Mouse (Mus musculus) thymus, postnatal 36 days (tissue): ENCODE measurements around the gene A430078G23Rik.
"Not testable (repeated sequence)": the region's sequence is repeated elsewhere in the genome, so short reads cannot be mapped to it uniquely, and the experiment has no call there.

Experiments
- DNase-seq, 2 experiments: peaks; one replicate each; pipeline ENCODE4 v3.0.0; 2022; ENCODE audit warnings: mixed read lengths in 2 of 2

A430078G23Rik gene

DNA sequence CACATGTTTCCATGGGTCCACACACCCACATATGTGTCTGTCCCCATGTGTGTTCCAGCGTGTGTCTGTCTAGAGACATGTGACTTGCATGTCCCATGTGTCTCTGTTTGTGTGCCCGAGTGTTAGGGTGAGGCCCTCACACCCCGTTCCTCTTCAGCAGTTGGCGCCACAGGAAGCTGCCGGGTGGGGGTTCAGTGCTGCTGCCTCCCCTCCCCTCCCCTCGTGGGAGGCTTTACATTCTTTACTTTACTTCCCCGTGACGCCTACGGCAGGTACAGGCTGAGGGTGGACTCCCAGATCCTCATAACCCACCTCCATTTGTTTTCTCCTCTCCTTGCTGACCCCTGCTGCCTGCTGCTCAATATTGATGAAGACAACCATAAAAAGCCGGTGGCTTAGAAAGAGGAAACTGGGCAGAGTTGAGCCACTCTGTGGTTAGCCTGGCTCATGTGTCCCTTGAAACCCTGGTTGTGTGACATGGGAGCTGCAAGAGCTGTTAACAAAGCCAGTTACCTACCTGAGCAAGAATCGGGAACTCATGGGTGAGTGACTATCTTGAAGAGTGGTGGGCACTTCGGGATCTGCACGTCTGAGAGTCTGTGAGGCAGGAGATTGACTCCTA, at the start of gene A430078G23Rik:
A430078G23Rik (plus strand) TSS at position 227 of the 622 bp plus-strand sequence.
- DNase-seq = peak; percentile 79 to 86

- DNase-seq = not testable (repeated sequence)
Observed at GRCm38 (mm10) chr8:3308205-3308800, 44.9 kb upstream of the A430078G23Rik start.

GRCm38 (mm10) chr8:3309636-3310035, 43.6 kb upstream of the A430078G23Rik start:
- DNase-seq = no peak

- DNase-seq = no peak
Observed at GRCm38 (mm10) chr8:3311482-3311881, 41.7 kb upstream of the A430078G23Rik start.

DNA sequence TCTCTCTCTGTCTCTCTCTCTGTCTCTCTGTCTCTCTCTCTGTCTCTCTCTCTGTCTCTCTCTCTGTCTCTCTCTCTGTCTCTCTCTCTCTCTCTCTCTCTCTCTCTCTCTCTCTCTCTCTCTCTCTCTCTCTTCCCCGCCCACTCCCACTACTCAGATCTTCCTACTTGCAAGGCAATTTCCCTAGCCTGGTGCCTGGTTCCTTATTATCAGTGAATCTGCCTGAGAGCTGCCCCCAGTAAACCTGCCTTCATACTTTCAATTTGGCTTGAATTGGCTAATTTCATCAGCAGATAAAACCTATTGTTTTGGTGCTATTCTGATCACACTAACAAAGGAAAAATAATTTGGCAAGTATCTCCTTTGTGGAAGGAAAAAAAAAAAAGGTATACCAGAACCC, 39.8 kb upstream of the A430078G23Rik start:
- not testable (repeated sequence) for DNase-seq

- DNase-seq = no peak
Observed at GRCm38 (mm10) chr8:3313843-3314242, 39.4 kb upstream of the A430078G23Rik start.

GRCm38 (mm10) chr8:3314345-3314744, 38.9 kb upstream of the A430078G23Rik start:
- no peak for DNase-seq

DNA sequence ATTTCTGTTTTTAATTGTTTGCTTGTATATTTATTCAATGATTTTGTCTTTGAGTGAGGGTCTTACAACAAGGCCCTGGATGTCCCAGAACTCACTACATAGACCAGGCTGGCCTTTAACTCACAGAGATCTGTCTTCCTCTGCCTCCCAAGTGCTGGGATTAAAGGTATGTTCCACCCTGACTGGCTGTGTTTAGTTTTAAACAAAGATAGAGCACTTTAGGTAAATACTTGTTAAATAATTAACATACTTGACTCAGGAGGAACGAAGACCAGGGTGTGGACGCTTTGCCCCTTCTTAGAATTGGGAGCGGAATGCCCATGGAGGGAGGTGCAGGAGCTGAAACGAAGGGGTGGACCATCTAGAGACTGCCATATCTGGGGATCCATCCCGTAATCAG, 36.6 kb upstream of the A430078G23Rik start:
- DNase-seq = no peak

GRCm38 (mm10) chr8:3319267-3319666, 33.9 kb upstream of the A430078G23Rik start:
- DNase-seq = not testable (repeated sequence)

GRCm38 (mm10) chr8:3324253-3324652, 29.0 kb upstream of the A430078G23Rik start:
- DNase-seq = no peak

GRCm38 (mm10) chr8:3327056-3327455, 26.2 kb upstream of the A430078G23Rik start:
- DNase-seq = no peak

DNA sequence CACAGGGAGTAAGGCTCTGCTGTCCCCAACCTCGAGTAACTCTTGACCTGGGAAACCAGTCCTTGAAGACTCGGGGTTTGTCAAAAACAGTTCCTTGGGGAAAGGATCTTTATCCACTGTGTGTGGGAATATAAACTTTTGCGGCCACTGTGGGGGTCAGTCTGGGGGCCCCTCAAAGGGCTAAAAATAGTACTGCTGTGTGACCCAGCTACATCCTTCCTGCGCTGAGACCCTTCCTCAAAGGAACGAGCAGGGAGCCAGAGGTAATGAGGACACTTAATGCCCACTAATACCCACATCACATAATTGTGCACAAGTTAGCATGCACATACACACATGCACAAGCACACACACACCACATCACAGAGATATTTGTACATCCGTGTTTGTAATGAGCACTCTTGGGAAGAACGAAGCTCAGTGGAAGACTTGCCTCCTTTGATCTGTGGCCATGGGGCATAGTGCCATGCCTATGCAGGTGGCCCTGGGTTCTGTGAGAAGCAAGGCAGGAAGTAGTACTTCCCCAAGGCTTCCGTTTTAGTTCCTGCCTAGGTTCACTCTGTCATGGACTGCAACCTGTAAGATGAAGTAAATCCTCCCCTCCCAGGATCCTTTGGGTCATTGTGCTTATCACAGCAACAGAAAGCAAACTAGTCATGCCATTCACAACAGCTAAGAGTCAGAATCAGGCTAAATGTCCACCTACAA, 25.5 kb upstream of the A430078G23Rik start:
- DNase-seq = peak; percentile 35 to 65

DNA sequence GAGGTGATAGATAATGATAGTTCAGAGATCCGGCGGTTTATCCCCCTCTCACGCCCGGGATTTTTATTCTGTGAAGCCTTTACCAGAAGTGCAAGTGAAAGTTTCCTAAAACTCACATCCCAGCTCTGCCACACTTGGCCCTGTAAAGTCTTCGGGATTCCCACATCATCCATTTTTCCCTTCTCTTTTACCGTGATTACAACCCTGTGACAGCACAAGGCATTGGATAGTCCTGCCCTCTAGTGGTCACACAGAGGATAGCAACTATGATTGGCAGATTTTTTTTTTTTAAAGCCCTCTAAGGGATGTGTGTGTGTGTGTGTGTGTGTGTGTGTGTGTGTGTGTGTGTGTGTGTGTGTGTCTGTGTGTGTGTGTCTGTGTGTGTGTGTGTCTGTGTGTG, 22.6 kb upstream of the A430078G23Rik start:
- DNase-seq = no peak

- DNase-seq = no peak
Observed at GRCm38 (mm10) chr8:3331692-3332091, 21.5 kb upstream of the A430078G23Rik start.

GRCm38 (mm10) chr8:3335881-3336280, 17.3 kb upstream of the A430078G23Rik start:
- no peak for DNase-seq

DNA sequence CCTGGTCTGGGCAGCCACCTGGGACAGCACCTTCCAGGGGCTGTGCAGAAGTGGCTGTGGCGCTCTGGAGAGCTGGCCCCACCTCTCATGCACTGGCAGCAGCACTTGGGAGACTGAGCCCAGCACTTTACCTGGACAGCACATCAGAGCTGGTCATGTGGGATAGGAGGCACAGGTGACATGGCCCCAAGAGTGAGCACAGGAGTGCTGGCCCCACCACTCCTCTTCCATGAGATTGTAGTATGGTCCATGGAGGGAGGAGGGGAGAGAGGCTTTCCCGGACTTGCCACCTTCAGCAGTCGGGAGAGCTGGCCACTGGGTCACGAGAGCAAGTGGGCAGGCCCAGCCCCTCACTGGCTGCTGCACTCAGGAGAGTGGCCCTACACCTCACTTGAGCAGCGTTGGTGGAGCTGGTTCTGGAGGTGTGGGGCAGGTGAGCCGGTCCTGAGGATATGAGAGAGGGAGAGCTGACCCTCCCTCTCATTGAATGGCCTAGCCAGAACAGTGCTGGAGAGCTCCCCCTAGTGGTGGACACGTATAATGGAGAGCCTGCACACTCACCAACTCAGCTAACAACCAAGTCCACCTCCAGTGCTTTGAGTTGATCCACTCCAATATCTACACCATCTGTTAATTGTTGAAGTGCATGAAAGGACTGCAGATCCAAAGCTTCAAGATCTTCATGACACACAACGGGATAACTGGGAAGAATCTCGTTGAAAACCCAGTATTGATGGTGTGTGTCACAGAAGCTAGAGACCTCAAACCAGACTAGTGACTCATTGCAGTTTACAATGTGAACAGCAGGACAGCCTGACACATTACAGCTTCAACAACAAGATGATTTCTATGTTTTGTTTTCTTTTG, 16.3 kb upstream of the A430078G23Rik start:
- DNase-seq = peak; percentile 45 to 47

GRCm38 (mm10) chr8:3337525-3337824, 15.7 kb upstream of the A430078G23Rik start:
- DNase-seq = not testable (repeated sequence)

DNA sequence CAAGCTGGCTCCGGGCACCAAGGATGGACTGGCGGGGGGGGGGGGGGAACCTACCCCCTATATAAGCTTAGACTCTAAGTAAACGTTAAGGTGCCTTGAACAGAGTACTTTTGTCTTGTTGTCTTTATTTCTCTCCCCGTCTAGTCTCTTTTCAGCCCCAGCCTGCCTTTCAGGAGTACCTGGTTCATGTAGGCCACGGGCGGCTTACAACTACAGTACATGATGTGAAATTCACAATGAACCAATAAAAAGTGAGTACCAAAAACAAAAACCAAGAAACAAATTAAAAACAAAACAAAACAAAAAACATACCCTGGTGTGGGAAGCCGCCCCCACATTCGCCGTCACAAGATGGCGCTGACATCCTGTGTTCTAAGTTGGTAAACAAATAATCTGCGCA, 15.2 kb upstream of the A430078G23Rik start:
- no peak for DNase-seq

DNA sequence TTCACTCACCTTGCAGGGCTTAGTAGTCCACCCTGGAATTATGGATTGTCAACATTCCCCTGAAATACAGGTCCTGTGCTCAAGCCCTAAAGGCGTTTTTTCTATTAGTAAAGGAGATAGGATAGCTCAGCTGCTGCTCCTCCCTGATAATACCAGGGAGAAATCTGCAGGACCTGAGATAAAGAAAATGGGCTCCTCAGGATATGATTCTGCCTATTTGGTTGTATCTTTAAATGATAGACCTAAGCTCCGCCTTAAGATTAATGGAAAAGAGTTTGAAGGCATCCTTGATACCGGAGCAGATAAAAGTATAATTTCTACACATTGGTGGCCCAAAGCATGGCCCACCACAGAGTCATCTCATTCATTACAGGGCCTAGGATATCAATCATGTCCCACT, 12.5 kb upstream of the A430078G23Rik start:
- DNase-seq = not testable (repeated sequence)

GRCm38 (mm10) chr8:3345337-3345736, 7.9 kb upstream of the A430078G23Rik start:
- DNase-seq = no peak

GRCm38 (mm10) chr8:3346691-3347413, 6.4 kb upstream of the A430078G23Rik start:
- no peak for DNase-seq

GRCm38 (mm10) chr8:3348142-3348823, 4.9 kb upstream of the A430078G23Rik start:
- DNase-seq = no peak
